Mouse (Mus musculus) forebrain, embryonic 16.5 days (tissue): Measurements from ENCODE around the gene Sars2. TPM values are rescaled to one million over a fixed set of nuclear protein-coding genes. Genes with fewer than 3 reads are reported as not detected.
A peak's percentile ranks its signal among the peaks of the same experiment; 100 is the strongest.

Experiments
- ATAC-seq: fragments of 200-750 bp; cut with Nextera tagmentation; 2 replicates; pipeline ENCODE4 v1.8.0; 2017; ENCODE audit warnings: mild to moderate bottlenecking, moderate library complexity
- H3K27ac ChIP-seq: fragments of 300-500 bp; sonication (generic); 2 replicates; pipeline ENCODE4 v1.5.1; 2014; ENCODE audit warnings: low read length, control low read depth
- H3K27me3 ChIP-seq: fragments of 300-500 bp; sonication (generic); replicated peaks from 2 replicates; pipeline ENCODE4 v1.6.1; 2014; ENCODE audit warnings: low read length; ENCODE audit not compliant: control insufficient read depth, insufficient read depth
- H3K36me3 ChIP-seq: fragments of 300-500 bp; sonication (generic); 2 replicates; pipeline ENCODE4 v1.6.1; 2014; ENCODE audit not compliant: control insufficient read depth, insufficient read depth
- H3K4me1 ChIP-seq: fragments of 300-500 bp; sonication (generic); replicated peaks from 2 replicates; pipeline ENCODE4 v1.6.1; 2014; ENCODE audit warnings: low read length; ENCODE audit not compliant: control insufficient read depth, insufficient read depth
- H3K4me2 ChIP-seq: fragments of 300-500 bp; sonication (generic); 2 replicates; pipeline ENCODE4 v1.6.1; 2014; ENCODE audit warnings: mild to moderate bottlenecking, low read length, control low read depth
- H3K4me3 ChIP-seq: fragments of 300-500 bp; sonication (generic); replicated peaks from 2 replicates; pipeline ENCODE4 v1.5.1; 2014; ENCODE audit warnings: mild to moderate bottlenecking, low read length, control low read depth
- H3K9ac ChIP-seq: fragments of 300-500 bp; sonication (generic); replicated peaks from 2 replicates; pipeline ENCODE4 v1.6.1; 2014; ENCODE audit warnings: low read depth, low read length, control low read depth
- H3K9me3 ChIP-seq: fragments of 300-500 bp; sonication (generic); 2 replicates; pipeline ENCODE4 v1.6.1; 2016; ENCODE audit warnings: low read length; ENCODE audit not compliant: control insufficient read depth
- WGBS: fragments of 180-500 bp; shearing (Covaris S2); extraction: QIAGEN DNeasy Blood & Tissue Kit; methylation state at CpG from one replicate; pipeline ENCODE4 v1.1.7; 2014; 5-methylcytosine and 5-hydroxymethylcytosine counted together
- polyA plus RNA-seq: library from polyadenylated mRNA; unstranded; fragments of >200 nt; fragmentation: Nextera tagmentation; extraction: Ambion mirVana; gene quantifications from 2 replicates; pipeline ENCODE4 v1.2.1, GENCODE M21; 2015

The Sars2 gene
- polyA plus RNA-seq, 1 experiment from 2014 or later = 17.2 TPM

GRCm38 (mm10) chr7:28739829-28740228 is 2.0 kb upstream of the Sars2 start:
- H3K4me1 ChIP-seq = peaks cover 14% of the 10 kb centered on the region
- no peak overlapping the region for H3K4me2 ChIP-seq
- ATAC-seq = no peak
- 0 out of 2 replicates have a peak, but pooled peaks cover 5% of the 10 kb centered on the region for H3K36me3 ChIP-seq
- H3K27ac ChIP-seq = no peak overlapping the region
- H3K4me3 ChIP-seq = no peak overlapping the region
- H3K9me3 ChIP-seq = no peaks in the 10 kb centered on the region
- 94% methylated on average over 21 of the region's 21 CpGs for WGBS
- no peak overlapping the region for H3K9ac ChIP-seq
- H3K27me3 ChIP-seq = no peaks in the 10 kb centered on the region

GRCm38 (mm10) chr7:28740949-28741348 is 843 bp upstream of the Sars2 start:
- Histone ChIP-seq H3K9me3 (no peaks in the 10 kb centered on the region), H3K9ac (peak overlapping the region; percentile 54), H3K36me3 (0 out of 2 replicates have a peak, but pooled peaks cover 5% of the 10 kb centered on the region), H3K4me2 (peak overlapping the region; percentile 72), H3K27ac (no peak overlapping the region; the same call in 1 of the 2 replicates), H3K27me3 (no peaks in the 10 kb centered on the region), H3K4me3 (peak overlapping the region; percentile 59), H3K4me1 (peaks cover 14% of the 10 kb centered on the region)
- WGBS = 42% methylated on average over 9 of the region's 9 CpGs
- ATAC-seq = no peak

- WGBS = under 1% methylated on average over 13 of the region's 13 CpGs
These were observed 454 bp upstream of the Sars2 start for GRCm38 (mm10) chr7:28741368-28741708.

GRCm38 (mm10) chr7:28749935-28750334 is 8.1 kb downstream of the Sars2 start:
- no peak overlapping the region for H3K27ac ChIP-seq
- WGBS = 96% methylated on average over 7 of the region's 7 CpGs
- no peaks in the 10 kb centered on the region for H3K36me3 ChIP-seq
- no peaks in the 10 kb centered on the region for H3K4me1 ChIP-seq
- H3K27me3 ChIP-seq = no peaks in the 10 kb centered on the region
- no peaks in the 10 kb centered on the region for H3K9me3 ChIP-seq
- no peak for ATAC-seq
- no peak overlapping the region for H3K4me2 ChIP-seq
- H3K9ac ChIP-seq = no peak overlapping the region
- no peak overlapping the region for H3K4me3 ChIP-seq

More at GRCm38 (mm10) chr7:28741368-28741708, 454 bp upstream of the Sars2 start:
- Histone ChIP-seq H3K9me3 (no peaks in the 10 kb centered on the region), H3K36me3 (0 out of 2 replicates have a peak, but pooled peaks cover 3% of the 10 kb centered on the region), H3K27me3 (no peaks in the 10 kb centered on the region), H3K27ac (no peak overlapping the region; the same call in 1 of the 2 replicates), H3K4me2 (peak overlapping the region; percentile 72), H3K9ac (peak overlapping the region; percentile 54), H3K4me3 (peak overlapping the region; percentile 59), H3K4me1 (peaks cover 14% of the 10 kb centered on the region)
- ATAC-seq = peak; percentile 9

- ATAC-seq = no peak
- no peaks in the 10 kb centered on the region for H3K9me3 ChIP-seq
- no peak within 1 kb of the TSS for H3K27ac ChIP-seq
- H3K4me1 ChIP-seq = peaks cover 4% of the 10 kb centered on the region
- 0 out of 2 replicates have a peak within 1 kb of the TSS, but pooled peaks have one; percentile 6 for H3K4me3 ChIP-seq
- peaks cover 13% of the 10 kb centered on the region; the same call in 1 of the 2 replicates for H3K27me3 ChIP-seq
- H3K9ac ChIP-seq = peak within 1 kb of the TSS; percentile 44
- 4% methylated on average over 17 of the region's 17 CpGs for WGBS
- H3K36me3 ChIP-seq = peaks cover 7% of the 10 kb centered on the region
- H3K4me2 ChIP-seq = 0 out of 2 replicates have a peak within 1 kb of the TSS, but pooled peaks have one; percentile 16
These were observed 14.3 kb downstream of the Sars2 start, which contains the start of gene Ccer2 for GRCm38 (mm10) chr7:28756079-28756478. Ccer2 (plus strand) TSS chr7:28756174.

DNA sequence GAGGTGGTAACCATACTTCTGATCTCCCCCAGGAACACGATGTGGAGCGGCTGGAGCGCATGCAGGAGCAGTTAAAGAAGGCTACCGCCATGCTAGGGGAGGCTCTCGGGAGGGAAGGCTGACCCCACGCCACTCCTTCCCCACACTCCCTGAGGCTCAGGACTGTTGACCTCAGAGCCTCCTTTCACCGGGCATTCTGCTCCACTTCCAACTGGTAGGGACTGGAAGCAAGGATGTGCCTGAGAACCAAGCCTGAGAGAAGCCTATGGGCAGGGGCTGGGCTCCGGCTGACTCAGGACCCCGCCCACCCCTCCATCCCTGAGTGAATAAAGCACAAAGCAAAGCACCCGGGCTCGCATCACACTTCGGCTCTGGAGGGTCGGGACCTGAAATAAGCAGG is 16.8 kb downstream of the Sars2 start:
- Histone ChIP-seq H3K4me3 (no peak overlapping the region), H3K9me3 (no peaks in the 10 kb centered on the region), H3K36me3 (peaks cover 13% of the 10 kb centered on the region), H3K27me3 (peaks cover 13% of the 10 kb centered on the region; the same call in 1 of the 2 replicates), H3K27ac (no peak overlapping the region), H3K4me1 (peaks cover 4% of the 10 kb centered on the region), H3K4me2 (no peak overlapping the region), H3K9ac (no peak overlapping the region)
- 83% methylated on average over 13 of the region's 13 CpGs for WGBS
- ATAC-seq = no peak

- H3K9me3 ChIP-seq = no peaks in the 10 kb centered on the region
- H3K4me2 ChIP-seq = no peak overlapping the region
- no peak overlapping the region for H3K9ac ChIP-seq
- no peak for ATAC-seq
- peaks cover 9% of the 10 kb centered on the region for H3K4me1 ChIP-seq
- no peak overlapping the region for H3K27ac ChIP-seq
- no peak overlapping the region for H3K4me3 ChIP-seq
- H3K36me3 ChIP-seq = peaks cover 13% of the 10 kb centered on the region
- 93% methylated on average over 9 of the region's 9 CpGs for WGBS
- H3K27me3 ChIP-seq = no peaks in the 10 kb centered on the region
These were observed 20.1 kb downstream of the Sars2 start for GRCm38 (mm10) chr7:28761907-28762306.

DNA sequence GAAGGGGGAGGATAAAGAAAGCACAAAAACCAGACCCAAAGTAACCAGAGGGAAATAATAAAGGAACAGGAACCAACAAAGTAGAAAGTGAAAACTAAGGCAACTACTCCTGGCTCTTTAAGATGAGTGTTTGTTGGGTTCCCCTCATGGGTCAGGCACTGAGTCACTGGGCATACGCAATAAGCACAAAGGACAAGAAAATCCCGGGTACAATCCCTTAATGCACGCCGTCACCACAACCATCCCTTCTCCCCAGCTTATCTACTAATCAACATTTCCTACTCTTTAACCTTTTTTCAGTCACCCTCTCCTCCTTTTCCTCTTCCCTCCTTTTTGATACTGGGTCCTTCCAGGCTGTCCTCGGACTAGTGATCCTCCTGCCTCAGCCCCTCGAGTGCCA is 23.4 kb downstream of the Sars2 start:
- peaks cover 7% of the 10 kb centered on the region; the same call in 1 of the 2 replicates for H3K36me3 ChIP-seq
- H3K4me1 ChIP-seq = peaks cover 19% of the 10 kb centered on the region
- H3K27ac ChIP-seq = no peak overlapping the region
- no peak overlapping the region for H3K9ac ChIP-seq
- no peaks in the 10 kb centered on the region for H3K9me3 ChIP-seq
- ATAC-seq = no peak
- 89% methylated on average over 6 of the region's 6 CpGs for WGBS
- peak overlapping the region; percentile 73 for H3K4me2 ChIP-seq
- no peaks in the 10 kb centered on the region for H3K27me3 ChIP-seq
- H3K4me3 ChIP-seq = no peak overlapping the region

GRCm38 (mm10) chr7:28766173-28766879 is 24.5 kb downstream of the Sars2 start, which contains the start of gene Sirt2:
Sirt2 (plus strand) TSS chr7:28766735.
- under 1% methylated on average over 45 of the region's 45 CpGs for WGBS
- peak within 1 kb of the TSS; percentile 86 for H3K4me3 ChIP-seq
- ATAC-seq = peak; percentile 99
- peak within 1 kb of the TSS; percentile 83 for H3K4me2 ChIP-seq
- no peaks in the 10 kb centered on the region for H3K27me3 ChIP-seq
- peak within 1 kb of the TSS; percentile 79 for H3K9ac ChIP-seq
- no peaks in the 10 kb centered on the region for H3K9me3 ChIP-seq
- H3K27ac ChIP-seq = no peak within 1 kb of the TSS
- H3K36me3 ChIP-seq = peaks cover 4% of the 10 kb centered on the region; the same call in 1 of the 2 replicates
- H3K4me1 ChIP-seq = peaks cover 19% of the 10 kb centered on the region
